Mouse (Mus musculus) neural tube, postnatal 0 days (tissue): ENCODE results near the gene Nrg3. TPM values are rescaled to one million over a fixed set of nuclear protein-coding genes. Genes with fewer than 3 reads are reported as not detected.

Experiments used
- microRNA-seq: library from miRNA; unstranded; fragments of <30 nt; microRNA quantifications from one replicate; pipeline ENCODE4, GENCODE M21; 2016
- polyA plus RNA-seq: library from polyadenylated mRNA; unstranded; fragments of >200 nt; fragmentation: Nextera tagmentation; extraction: Ambion mirVana; gene quantifications from 2 replicates; pipeline ENCODE4 v1.2.1, GENCODE M21; 2015

Nrg3 gene
- polyA plus RNA-seq: 11.9 and 12.8 TPM in 2 replicates

GRCm38 (mm10) chr14:39472790-39473761 lies at the start of gene Nrg3:
Gene Nrg3, minus strand, starts transcription at chr14:39473088.

Small RNA genes within 50 kb of the gene (microRNA-seq; reads per million reads assigned to microRNA genes)
- not detected for gene Gm27332
